Mouse (Mus musculus): ENCODE data around the gene Ahnak2. TPM values are rescaled to one million over a fixed set of nuclear protein-coding genes. Genes with fewer than 3 reads are reported as not detected.

The Ahnak2 gene
- polyA plus RNA-seq, 1 experiment from 2014 or later: 1.3 TPM

DNA sequence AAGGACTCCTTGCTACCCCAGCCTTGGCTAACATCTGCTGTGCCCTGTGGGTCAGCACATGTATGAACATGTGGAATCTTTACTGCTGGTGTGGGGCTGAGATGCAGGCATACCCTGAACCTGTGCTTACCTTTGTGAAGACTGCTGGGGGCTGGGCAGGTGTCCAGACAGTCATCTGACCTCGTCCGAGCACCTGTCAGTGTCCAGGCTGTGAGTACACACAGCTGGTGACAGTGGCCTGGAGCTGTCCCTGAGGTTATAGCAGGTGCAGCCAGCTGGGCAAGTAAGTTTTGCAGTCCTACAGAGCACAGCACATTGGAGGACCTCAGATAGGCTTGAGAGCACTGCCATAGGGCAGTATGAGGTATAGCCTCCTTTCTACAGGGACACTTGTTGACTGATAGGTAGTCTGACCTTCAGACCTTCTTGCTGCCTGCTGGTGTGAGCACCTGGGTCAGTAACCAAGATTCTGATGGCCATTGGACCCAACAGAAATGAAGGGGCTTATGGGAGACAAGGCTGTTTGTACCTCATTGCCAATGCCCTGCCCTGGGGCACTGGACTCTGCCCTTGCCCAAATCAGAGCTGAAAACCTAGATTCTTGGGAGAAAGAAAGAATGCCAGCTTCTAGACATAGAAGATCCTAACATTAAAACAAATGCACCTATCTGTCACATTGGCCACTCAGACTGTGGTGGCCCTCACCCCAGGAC lies 68.2 kb downstream of the Ahnak2 start:
- Histone ChIP-seq H3K36me3 (replicated peaks) (peaks cover 61% of the 10 kb centered on the region), H3K27ac (no peak overlapping the region)

DNA sequence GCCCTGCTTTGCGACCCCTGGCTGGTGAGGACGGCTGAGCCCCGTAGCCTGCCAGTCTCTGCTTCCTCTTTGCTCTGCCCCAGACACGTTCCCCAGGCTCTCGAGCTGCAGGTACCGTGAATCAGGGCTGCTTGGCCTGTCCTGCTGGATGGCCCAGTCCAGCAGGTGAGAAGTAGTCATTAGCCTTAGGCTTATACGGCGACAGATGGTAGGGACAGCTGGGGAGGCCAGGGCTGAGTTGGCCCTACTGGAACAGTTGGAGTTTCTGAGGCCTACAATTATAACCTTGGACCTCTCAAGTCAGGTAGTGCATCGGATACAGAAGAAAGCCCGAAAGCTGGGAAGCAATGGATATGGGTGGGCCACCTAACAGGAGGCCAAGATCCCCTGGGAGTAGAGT lies 69.9 kb downstream of the Ahnak2 start:
- Histone ChIP-seq H3K9ac (no peak overlapping the region), H3K27ac (no peak overlapping the region), H3K36me3 (replicated peaks) (peaks cover 45% of the 10 kb centered on the region), H3K9me3 (no peaks in the 10 kb centered on the region), H3K4me3 (no peak overlapping the region), H3K4me2 (no peak overlapping the region), H3K27me3 (replicated peaks) (no peaks in the 10 kb centered on the region), H3K4me1 (no peaks in the 10 kb centered on the region; the same call in 1 of the 2 replicates)
- no peak for ATAC-seq (replicated peaks)
- 96% methylated on average over 10 of the region's 10 CpGs for WGBS

More for the DNA sequence above, 68.2 kb downstream of the Ahnak2 start:
- Histone ChIP-seq H3K27me3 (replicated peaks) (no peaks in the 10 kb centered on the region), H3K9me3 (no peaks in the 10 kb centered on the region), H3K9ac (no peak overlapping the region), H3K4me2 (no peak overlapping the region), H3K4me1 (no peaks in the 10 kb centered on the region), H3K4me3 (no peak overlapping the region)
- ATAC-seq (replicated peaks): no peak
- WGBS: 81% methylated on average over 2 of the region's 2 CpGs

DNA sequence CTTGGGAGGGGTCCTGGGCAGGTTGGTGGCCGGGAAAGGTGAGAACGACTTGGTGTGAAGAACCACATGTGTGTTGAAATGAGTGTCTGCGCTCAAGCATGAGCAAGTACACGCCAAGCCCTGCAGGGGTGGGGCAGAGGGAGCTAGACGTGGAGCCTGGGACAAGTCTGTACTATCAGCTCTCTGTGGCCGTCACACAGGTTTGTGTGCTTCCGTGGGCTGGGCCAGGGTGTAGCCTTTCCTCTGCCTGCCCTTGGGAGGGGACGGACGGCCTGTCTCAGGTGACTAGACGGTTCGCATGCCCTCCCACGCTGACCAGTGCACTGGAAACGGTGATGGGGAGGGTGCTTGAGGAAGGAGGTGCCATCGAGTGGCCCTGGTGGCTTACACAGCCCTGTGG lies 71.6 kb downstream of the Ahnak2 start:
- no peak overlapping the region for H3K4me3 ChIP-seq
- no peak for ATAC-seq (replicated peaks)
- no peaks in the 10 kb centered on the region; the same call in 1 of the 2 replicates for H3K4me1 ChIP-seq
- no peak overlapping the region for H3K4me2 ChIP-seq
- WGBS: 88% methylated on average over 14 of the region's 14 CpGs
- H3K27me3 ChIP-seq (replicated peaks): no peaks in the 10 kb centered on the region
- H3K36me3 ChIP-seq (replicated peaks): peaks cover 30% of the 10 kb centered on the region
- no peak overlapping the region for H3K27ac ChIP-seq
- H3K9me3 ChIP-seq: no peaks in the 10 kb centered on the region
- H3K9ac ChIP-seq: no peak overlapping the region

GRCm38 (mm10) chr12:112727801-112728200 lies 74.7 kb downstream of the Ahnak2 start:
- 63% methylated on average over 8 of the region's 8 CpGs for WGBS
- Histone ChIP-seq H3K4me1 (peaks cover 26% of the 10 kb centered on the region), H3K9me3 (no peaks in the 10 kb centered on the region), H3K27me3 (replicated peaks) (no peaks in the 10 kb centered on the region), H3K27ac (no peak overlapping the region), H3K4me3 (no peak overlapping the region), H3K4me2 (no peak overlapping the region), H3K9ac (no peak overlapping the region), H3K36me3 (replicated peaks) (peaks cover 16% of the 10 kb centered on the region)
- ATAC-seq (replicated peaks): no peak

DNA sequence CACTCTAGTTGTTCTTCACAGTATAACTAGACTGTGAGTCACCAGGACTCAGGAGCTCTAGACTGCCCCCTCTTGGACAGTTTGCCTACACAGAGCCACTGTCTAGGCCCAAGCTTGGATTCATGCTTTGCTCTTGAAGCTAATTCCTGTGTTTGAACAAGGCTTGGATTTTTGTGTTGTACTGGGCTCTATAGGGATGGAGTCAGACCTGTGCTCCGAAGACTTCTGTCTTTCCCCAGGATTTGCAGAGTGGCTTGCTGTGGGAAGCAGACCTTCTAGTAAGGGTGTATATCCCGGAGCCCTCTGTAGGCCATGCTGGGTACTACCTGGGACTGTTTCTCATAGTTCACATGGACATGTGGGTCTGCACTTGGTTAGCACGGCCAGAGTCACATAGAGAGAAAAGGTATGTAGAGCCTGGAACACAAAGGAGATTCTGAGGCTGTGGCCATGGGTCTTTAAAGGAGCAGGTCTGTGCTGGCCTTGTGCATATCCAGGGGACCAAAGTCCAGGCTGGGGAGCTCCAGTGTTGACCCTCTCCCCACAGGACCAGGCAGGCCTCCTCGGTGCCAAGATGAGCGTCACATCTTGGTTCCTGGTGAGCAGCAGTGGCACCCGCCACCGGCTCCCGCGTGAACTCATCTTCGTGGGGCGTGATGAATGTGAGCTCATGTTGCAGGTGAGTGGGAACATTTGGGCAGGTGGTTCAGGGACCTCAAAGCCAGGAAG lies 78.2 kb downstream of the Ahnak2 start:
- no peak; the same call in 1 of the 2 replicates for ATAC-seq (replicated peaks)
- 79% methylated on average over 11 of the region's 11 CpGs for WGBS
- H3K9ac ChIP-seq: no peak overlapping the region

GRCm38 (mm10) chr12:112723445-112723844 lies 79.0 kb downstream of the Ahnak2 start:
- no peak for ATAC-seq (replicated peaks)
- Histone ChIP-seq H3K27me3 (replicated peaks) (no peaks in the 10 kb centered on the region), H3K36me3 (replicated peaks) (no peaks in the 10 kb centered on the region), H3K4me2 (peak overlapping the region; percentile 77), H3K9ac (peak overlapping the region; percentile 91), H3K27ac (no peak overlapping the region), H3K4me3 (peak overlapping the region; percentile 84), H3K4me1 (peaks cover 36% of the 10 kb centered on the region), H3K9me3 (no peaks in the 10 kb centered on the region)
- 82% methylated on average over 6 of the region's 6 CpGs for WGBS

More for the DNA sequence above, 78.2 kb downstream of the Ahnak2 start:
- peaks cover 36% of the 10 kb centered on the region for H3K4me1 ChIP-seq
- H3K27ac ChIP-seq: no peak overlapping the region
- H3K9me3 ChIP-seq: no peaks in the 10 kb centered on the region
- H3K36me3 ChIP-seq (replicated peaks): no peaks in the 10 kb centered on the region
- no peaks in the 10 kb centered on the region for H3K27me3 ChIP-seq (replicated peaks)
- H3K4me3 ChIP-seq: no peak overlapping the region
- peak overlapping the region; percentile 77; the same call in 1 of the 2 replicates for H3K4me2 ChIP-seq

DNA sequence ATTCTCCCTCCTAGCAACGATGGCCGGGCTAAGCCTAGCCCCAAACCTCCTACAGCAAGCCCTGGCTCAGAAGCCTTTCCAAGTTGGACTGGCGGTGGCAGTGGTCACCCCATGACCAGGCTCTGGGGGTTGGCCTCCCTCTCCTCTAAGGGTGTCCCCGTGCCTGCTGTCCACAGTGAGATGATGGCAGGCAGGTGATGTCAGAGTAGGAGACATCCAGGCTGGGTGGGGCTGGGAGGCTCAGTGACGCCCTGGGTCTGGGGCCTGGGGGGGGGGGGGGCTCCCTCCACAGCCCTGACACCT lies 79.5 kb downstream of the Ahnak2 start:
- WGBS: 9% methylated on average over 5 of the region's 5 CpGs
- Histone ChIP-seq H3K4me3 (peak overlapping the region; percentile 84), H3K27ac (peak overlapping the region; percentile 70; the same call in 1 of the 2 replicates), H3K27me3 (replicated peaks) (no peaks in the 10 kb centered on the region), H3K4me1 (peaks cover 36% of the 10 kb centered on the region), H3K4me2 (peak overlapping the region; percentile 77), H3K9ac (peak overlapping the region; percentile 91), H3K9me3 (no peaks in the 10 kb centered on the region), H3K36me3 (replicated peaks) (no peaks in the 10 kb centered on the region)
- peak; percentile 18 for ATAC-seq (replicated peaks)

DNA sequence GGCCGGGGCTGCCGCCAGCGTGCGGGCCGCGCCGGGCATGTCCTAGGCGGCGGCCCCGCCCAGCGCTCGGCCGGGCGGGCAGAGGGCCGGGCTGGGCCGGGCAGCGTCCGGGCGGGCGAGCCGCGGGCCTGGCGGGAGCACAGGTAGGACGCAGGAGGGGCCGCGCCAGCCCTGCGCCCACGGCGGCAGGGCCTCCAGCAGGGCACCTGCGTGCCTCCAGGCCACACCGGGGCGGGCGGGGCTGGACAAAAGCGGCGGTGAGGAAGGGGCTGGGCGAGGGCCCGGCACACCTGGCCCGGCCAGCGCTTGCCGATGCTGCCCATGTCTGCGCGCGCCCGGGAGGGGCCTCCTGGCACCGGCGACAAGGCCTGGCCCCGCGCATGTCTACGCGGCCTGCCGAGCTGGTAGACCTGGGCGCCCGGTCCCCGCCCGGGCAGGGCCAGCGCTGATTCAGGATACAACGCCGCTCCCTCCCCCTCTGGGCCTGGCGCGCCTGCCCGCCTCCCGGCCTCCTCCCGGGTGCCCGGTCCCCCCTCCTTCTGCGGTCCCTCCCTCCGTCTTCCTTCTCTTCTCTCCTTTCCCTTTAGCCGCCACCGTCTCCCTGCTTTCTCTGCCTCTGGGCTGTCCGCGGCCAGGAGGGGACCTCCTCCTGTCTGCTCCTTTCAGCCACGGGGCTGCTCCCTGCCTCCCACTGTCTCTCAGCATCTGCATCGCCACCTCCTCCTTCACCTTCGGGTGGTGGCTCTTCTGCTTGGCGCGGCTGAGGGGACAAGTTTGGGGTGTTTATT lies 80.0 kb downstream of the Ahnak2 start:
- peaks cover 36% of the 10 kb centered on the region for H3K4me1 ChIP-seq
- peak overlapping the region; percentile 91 for H3K9ac ChIP-seq
- under 1% methylated on average over 58 of the region's 75 CpGs for WGBS
- H3K4me3 ChIP-seq: peak overlapping the region; percentile 84
- H3K9me3 ChIP-seq: no peaks in the 10 kb centered on the region
- peak overlapping the region; percentile 77 for H3K4me2 ChIP-seq
- H3K36me3 ChIP-seq (replicated peaks): no peaks in the 10 kb centered on the region
- peak; percentile 67 for ATAC-seq (replicated peaks)
- H3K27ac ChIP-seq: peak overlapping the region; percentile 70
- H3K27me3 ChIP-seq (replicated peaks): no peaks in the 10 kb centered on the region

Small RNAs within 50 kb of the gene (microRNA-seq; reads per million reads assigned to microRNA genes)
- 1.7 reads per million for gene Mir6940

Other genes with a start within 250 kb of the Ahnak2 start
- gene Inf2, start 213.9 kb downstream of the Ahnak2 start, polyA plus RNA-seq (2015; fragmentation: Nextera tagmentation; extraction: Ambion mirVana): 1.0 and 2.4 TPM in 2 replicates
- 3.1 and 3.6 TPM in 2 replicates for gene Adssl1, start 182.6 kb downstream of the Ahnak2 start, polyA plus RNA-seq (2015; fragmentation: Nextera tagmentation; extraction: Ambion mirVana)
- 51.2 and 59.2 TPM in 2 replicates for gene Siva1, start 158.0 kb downstream of the Ahnak2 start, polyA plus RNA-seq (2015; fragmentation: Nextera tagmentation; extraction: Ambion mirVana)
- 139 and 162 TPM in 2 replicates for gene Akt1, start 127.8 kb downstream of the Ahnak2 start, polyA plus RNA-seq (2015; fragmentation: Nextera tagmentation; extraction: Ambion mirVana)
- 1.9 and 2.5 TPM in 2 replicates for gene Zbtb42, start 123.8 kb downstream of the Ahnak2 start, polyA plus RNA-seq (2015; fragmentation: Nextera tagmentation; extraction: Ambion mirVana)
- 51.0 and 53.7 TPM in 2 replicates for gene Cep170b, start 82.2 kb downstream of the Ahnak2 start, polyA plus RNA-seq (2015; fragmentation: Nextera tagmentation; extraction: Ambion mirVana)
- 7.3 and 8.6 TPM in 2 replicates for gene Pld4, start 42.0 kb downstream of the Ahnak2 start, polyA plus RNA-seq (2015; fragmentation: Nextera tagmentation; extraction: Ambion mirVana)
- gene Clba1, start 6.3 kb upstream of the Ahnak2 start, polyA plus RNA-seq (2015; fragmentation: Nextera tagmentation; extraction: Ambion mirVana): 24.4 and 25.1 TPM in 2 replicates
- gene Cdca4, start 26.8 kb upstream of the Ahnak2 start, polyA plus RNA-seq (2015; fragmentation: Nextera tagmentation; extraction: Ambion mirVana): 44.1 and 50.1 TPM in 2 replicates
- gene Gpr132, start 65.6 kb upstream of the Ahnak2 start, polyA plus RNA-seq (2015; fragmentation: Nextera tagmentation; extraction: Ambion mirVana): 0.06 and 0.11 TPM in 2 replicates
- 16.4 and 18.4 TPM in 2 replicates for gene Jag2, start 127.1 kb upstream of the Ahnak2 start, polyA plus RNA-seq (2015; fragmentation: Nextera tagmentation; extraction: Ambion mirVana)
- gene Nudt14, start 139.5 kb upstream of the Ahnak2 start, polyA plus RNA-seq (2015; fragmentation: Nextera tagmentation; extraction: Ambion mirVana): 60.6 and 60.8 TPM in 2 replicates
- gene Btbd6, start 173.8 kb upstream of the Ahnak2 start, polyA plus RNA-seq (2015; fragmentation: Nextera tagmentation; extraction: Ambion mirVana): 57.4 and 60.2 TPM in 2 replicates
- gene Brf1, start 198.0 kb upstream of the Ahnak2 start, polyA plus RNA-seq (2015; fragmentation: Nextera tagmentation; extraction: Ambion mirVana): 56.0 and 58.5 TPM in 2 replicates
- gene Pacs2, start 211.9 kb upstream of the Ahnak2 start, polyA plus RNA-seq (2015; fragmentation: Nextera tagmentation; extraction: Ambion mirVana): 34.6 and 35.1 TPM in 2 replicates